Mouse (Mus musculus): ENCODE measurements around the gene 4931428F04Rik.
"Not testable (repeated sequence)": the region's sequence is repeated elsewhere in the genome, so short reads cannot be mapped to it uniquely, and the experiment has no call there.

4931428F04Rik gene

DNA sequence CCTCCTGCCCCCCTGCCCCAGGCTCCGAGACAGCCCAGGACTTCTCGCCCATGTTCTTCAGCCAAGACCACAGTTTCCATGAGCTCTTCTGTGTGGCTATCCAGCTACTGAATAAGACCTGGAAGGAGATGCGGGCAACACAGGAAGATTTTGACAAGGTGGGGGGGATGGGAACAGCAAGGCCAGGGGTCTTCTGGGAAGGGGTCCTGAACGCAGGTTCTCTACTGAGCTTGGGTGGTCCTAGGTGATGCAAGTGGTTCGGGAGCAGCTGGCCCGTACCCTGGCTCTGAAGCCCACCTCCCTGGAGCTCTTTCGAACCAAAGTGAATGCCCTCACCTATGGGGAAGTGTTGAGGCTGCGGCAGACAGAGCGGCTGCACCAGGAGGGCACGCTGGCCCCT lies 18.8 kb upstream of the 4931428F04Rik start:
- in situ Hi-C loops (cut with MboI, MseI), result no loop called here

DNA sequence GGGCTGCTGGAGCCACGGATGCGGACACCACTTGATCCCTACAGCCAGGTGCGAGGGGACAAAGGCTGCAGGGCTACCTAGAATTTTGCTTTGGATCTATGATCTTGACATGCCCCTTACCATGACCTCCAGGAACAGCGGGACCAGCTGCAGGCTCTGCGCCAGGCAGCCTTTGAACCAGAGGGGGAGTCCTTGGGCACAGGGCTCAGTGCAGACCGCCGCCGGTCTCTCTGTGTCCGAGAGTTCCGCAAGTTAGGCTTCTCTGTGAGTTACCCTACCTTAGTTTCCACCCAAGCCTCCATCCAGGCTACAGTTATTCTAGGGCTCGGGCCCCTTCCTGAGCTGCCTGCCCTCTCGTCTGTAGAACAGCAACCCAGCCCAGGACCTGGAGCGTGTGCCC lies 18.0 kb upstream of the 4931428F04Rik start:
- in situ Hi-C loops (cut with MboI, MseI), result no loop called here

DNA sequence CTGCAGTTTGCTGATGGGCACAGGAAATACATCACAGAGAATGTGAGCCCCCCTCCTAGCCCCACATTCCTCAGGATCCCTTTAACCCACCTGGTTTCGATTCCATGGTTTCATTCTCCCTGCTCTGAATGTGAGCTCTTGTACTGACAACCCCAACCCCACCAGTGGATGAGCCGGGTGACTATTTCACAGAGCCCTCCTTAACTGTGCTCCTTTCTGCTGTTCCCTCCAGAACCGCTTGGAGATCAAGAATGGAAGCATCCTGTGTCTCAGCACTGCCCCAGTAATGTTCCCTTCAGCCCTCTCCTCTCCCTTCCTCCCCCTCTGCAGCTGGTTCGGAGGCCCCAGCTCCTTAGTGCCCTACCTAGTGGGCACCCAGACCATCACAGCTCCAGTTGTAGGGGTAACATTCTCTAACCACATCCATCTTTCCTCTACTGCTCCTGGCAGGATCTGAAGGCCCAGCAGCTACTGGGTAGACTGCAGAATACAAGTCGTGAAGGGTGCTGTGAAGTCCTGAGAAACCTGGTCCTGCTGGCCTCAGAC lies 16.6 kb upstream of the 4931428F04Rik start:
- in situ Hi-C loops (cut with MboI, MseI), result no loop called here

DNA sequence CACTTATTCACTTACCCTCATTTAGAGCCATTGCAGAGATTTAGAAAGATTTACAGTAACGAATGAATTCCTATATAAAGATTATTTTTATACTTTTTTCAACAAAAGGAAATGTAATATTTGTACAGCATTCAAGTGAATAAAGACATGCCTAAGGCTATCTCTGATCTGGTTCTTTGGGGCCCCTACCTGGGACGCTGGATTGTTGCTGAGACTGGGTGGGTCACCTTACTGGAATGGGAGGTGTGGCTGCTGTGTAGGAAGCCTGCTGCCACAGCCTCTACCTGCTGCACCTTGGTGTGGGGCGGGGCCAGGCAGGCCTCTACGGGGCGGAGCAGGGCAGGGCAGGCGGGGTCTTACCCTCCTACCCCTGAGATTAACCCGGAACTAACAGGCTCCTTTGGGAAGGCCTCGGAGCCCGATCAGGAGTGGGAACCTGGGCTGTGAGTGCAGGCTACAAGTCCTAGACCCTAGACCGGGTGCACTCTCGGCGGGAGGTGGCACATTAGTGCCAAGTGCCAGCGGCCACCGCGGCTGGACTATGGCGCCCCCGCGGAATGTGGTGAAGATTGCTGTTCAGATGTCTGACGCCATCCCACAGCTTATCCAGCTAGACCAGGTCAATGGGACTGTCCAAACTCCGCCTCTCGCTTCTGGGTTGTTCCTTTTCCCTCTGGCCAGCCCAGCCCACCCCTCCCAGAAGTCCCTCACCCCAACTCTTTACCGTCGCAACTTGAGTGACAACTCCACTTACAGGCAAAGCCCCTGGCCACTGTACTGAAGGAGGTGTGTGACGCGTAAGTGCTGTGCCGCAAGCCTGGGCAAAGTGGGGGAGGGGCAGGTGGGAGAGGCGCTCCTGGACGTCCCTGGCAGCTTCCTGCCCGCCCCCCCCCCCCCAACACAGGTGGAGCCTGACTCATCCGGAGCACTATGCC lies 15.8 kb upstream of the 4931428F04Rik start, which contains the start of gene Elmo3:
TSS of gene Elmo3 (plus strand) at position 391 of the 935 bp plus-strand sequence.
- in situ Hi-C loops (cut with MboI, MseI), result no loop called here

DNA sequence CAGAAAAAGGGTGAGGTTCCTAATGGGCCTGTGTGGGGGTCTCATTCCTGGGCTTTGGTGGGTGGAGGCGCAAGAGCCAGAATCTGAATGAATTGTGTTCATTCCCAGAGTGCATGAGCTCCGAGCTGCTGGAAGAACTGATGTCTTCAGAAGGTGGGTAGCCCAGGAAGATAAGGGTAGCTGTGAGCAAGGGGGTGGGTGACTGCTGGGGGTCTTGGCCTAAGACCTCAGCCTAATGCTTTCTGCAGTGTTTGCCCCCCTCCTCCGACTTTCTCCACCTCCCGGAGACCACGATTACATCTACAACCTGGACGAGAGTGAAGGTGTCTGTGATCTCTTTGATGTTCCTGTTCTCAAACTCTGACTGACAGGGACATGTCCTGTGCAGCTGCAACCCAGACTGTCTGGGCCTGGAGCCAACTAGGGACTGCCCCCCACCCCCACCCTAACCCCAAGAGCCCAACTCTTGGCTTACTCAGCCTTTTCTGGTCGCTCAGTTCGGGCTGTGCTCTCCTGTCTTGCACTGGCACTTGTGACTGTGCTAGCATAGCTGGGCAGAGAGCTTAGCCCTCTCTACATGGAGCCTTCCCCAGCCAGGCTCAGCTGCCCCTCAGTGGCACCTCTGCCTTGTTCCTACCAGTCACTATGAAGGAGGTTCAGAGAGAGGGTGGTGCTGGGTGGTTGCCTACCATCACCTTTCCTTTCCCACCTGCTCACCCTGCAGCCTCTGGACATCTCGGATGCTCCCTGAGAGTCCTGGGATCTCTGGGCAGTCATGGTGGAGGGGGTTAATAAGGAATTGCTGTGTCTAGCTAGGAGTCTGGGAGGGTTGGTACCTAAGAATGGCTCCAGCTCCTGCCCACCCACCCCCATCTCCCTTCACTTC lies 14.9 kb upstream of the 4931428F04Rik start:
- in situ Hi-C loops (cut with MboI, MseI), result no loop called here

DNA sequence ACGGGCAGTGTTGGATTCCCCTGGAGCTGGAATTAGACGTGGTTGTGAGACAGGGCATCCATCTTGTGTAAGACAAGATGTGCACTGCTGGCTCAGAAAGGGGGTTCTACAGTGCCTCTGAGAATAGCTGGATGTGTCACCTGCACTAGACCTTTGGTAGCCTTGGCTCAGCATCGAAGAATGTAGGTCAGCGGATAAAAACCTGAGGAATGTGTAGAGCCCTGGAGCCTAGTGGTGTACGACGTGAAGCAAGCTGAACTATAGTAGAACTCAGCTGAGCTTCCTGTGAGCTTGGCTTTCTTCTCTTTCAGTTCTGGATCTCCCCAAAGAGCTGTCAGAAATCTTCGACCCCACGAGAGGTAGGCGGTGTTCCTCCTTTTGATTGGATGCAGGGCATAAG lies 14.2 kb upstream of the 4931428F04Rik start:
- in situ Hi-C loops (cut with MboI, MseI), result no loop called here

DNA sequence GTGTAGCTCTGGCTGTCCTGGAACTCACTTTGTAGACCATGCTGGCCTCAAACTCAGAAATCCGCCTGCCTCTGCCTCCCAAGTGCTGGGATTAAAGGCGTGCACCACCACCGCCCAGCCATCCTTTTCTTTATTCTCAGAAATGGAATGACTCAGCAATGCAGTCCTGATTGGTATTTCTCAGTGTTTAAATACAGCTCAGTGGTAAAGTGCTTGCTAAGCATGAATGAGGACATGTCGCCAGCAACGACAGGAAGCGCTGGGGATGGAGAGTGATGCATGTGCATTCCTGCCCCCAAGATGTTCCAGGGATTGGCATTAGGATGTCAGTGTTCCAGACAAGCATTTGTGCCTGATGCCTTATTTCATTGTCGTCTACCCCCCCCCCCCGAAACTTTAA lies 13.7 kb upstream of the 4931428F04Rik start:
- in situ Hi-C loops (cut with MboI, MseI), result no loop called here

DNA sequence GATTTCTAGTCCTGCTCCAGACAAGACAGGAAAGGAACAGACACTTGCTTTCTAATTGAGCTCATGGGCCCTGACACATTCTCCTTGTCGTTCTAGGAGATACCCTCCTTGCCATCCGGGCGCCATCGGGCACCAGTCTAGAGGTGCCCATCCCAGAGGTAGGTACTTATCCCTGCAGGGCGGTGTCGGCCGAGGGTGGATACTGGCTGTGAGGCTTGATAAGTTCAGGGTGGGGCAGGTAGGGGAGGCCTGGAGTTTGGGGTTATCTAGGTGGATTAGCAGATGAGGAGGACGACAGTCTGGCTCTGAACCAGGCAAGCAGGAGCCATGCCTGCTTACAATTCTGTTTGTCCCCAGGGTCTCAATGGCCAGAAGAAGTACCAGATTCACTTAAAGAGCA lies 10.3 kb upstream of the 4931428F04Rik start:
- in situ Hi-C loops (cut with MboI, MseI), result no loop called here

DNA sequence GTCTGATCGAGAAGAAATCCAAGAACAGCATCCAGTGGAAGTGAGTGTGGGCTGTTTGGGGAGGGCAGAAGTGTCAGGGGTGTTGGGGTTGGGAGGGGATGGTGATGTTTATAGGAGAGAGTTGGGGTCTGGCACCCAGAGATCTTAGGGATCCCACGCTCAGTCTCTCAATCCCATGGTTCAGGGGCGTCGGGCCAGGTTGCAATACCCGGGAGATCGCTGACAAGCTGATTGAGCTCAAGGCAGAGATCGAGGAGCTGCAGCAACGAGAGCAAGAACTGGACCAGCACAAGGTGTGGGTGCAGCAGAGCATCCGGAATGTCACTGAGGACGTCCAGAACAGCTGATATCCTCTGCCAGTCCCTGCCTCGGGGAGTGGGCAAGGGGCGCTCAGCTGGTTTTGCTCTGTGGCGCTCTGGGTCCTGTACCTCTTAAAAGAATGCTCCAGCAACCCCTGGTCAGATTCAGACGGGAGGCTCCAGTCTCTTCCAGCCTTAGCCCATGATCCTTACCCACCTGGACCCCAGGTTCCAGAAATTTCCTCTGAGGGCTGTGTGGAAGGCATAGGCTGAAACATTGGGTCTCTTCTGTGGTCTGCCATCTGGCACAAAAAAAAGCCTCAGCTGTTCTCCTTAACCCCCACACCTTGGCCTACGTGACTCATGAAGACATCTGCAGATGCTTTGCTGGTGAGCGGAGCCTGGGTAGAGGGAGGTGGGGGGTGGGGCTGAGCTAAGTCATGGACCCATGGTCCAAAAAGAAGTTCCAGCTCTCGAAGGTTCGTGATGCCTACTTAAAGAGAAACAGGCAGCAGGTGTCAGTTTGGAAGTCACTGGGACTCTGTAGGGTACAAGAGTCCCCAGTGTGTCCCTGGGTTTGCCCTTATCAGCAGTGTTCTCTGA lies 8.9 kb upstream of the 4931428F04Rik start:
- in situ Hi-C loops (cut with MboI, MseI), result no loop called here

DNA sequence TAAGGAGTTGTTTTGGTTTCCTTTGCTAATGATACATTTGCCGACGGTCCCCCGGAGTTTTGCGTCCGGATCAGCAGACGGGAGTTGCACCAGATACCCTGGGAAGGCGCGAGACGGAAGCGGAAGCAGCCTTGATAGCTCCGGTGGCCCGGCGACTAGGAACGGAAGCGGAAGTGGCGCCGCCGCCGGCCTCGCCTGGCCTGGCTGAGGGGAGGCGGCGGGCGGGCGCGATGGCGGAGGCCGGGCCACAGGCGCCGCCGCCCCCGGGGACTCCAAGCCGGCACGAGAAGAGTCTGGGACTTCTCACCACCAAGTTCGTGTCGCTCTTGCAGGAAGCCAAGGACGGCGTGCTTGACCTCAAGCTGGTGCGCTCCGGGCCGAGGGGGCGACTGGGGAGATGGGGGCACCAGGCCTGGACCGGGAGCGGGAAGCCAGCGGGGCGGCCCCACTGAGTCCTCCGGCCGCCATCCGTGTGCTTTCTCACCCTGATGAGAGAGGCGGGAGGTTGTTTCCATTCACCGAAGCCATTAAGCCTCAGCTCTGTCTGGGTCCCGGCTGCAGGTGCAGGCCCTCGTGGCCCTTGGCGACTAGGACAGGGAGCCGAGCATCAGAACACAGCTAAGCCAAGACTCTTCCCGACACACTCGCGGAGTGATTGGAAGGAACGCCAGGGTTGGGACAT lies 8.0 kb upstream of the 4931428F04Rik start, which contains the start of gene E2f4:
TSS of gene E2f4 (plus strand) at position 153 of the 682 bp plus-strand sequence.
- in situ Hi-C loops (cut with MboI, MseI), result no loop called here

DNA sequence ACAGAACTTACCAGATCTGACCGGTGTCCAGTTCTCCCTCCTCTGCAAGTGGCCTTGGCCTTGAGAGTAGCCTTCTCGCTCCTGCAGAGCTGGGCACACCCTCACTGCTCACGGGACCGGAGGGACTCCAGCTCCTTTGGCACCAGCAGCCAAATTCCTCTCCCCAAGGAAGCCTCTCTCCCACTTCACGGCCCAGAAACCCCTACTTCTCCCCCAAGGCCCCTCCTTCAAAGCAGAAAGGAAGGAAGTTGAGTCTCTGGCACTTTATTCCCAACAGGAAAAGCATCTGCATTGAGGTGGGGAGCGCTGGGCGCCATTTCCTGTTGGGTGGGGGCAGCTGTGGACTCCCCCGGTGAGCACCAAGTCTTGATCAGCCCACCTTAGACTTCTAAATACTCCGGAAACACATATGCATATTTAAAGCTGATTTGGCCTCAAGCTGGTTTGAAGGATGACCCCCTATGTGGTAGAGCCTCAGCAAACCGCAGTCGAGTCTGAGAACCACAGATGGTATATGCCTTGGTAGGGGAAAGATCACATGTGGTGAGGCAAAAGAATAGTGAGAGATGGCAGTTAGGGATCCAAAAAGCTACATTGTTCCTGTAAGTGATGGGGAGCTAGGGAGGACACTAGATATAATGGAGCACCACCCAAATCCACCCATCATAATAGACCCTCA lies 6.4 kb upstream of the 4931428F04Rik start, which contains the start of gene Exoc3l:
TSS of gene Exoc3l (minus strand) at position 207 of the 679 bp plus-strand sequence.
- in situ Hi-C loops (cut with MboI, MseI), result no loop called here

DNA sequence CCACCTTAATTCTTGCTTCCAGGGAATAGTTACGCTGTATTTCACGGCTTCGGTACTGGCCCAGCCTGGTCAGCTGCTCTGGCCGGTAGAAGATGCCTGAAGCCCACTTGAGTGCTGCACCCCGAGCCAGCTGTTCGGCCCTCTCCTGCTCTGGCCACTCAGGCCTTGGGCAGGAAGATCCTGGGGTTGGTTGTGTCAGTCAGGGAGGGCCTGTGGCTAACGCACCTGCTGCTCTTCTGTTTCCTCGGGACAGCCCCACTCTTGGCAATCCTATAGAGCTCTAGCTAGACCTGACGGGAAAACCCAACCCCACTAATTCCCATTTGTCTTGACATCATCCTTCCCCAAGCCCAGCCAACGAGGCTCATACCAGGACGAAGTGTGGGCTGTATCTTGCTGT lies 5.6 kb upstream of the 4931428F04Rik start:
- in situ Hi-C loops (cut with MboI, MseI), result no loop called here

DNA sequence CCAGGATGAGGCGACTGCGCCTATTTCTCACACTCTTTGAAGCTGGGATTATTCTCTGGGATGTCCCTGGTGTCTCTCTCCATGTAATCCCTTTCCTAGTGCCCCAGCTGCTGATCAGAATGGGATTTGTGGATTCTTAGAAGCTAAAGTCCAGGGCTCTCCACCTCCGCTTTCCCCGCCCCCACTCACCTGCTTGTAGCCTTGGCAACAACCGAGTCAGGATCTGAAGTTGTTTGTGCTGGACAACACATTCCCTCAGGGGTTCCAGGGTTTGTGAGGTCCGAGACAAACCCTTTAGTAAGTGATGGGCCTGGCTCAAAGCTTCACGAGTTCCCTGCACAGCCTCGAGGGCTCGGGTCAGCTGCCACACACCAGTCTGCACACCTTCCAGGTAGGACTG lies 5.1 kb upstream of the 4931428F04Rik start:
- in situ Hi-C loops (cut with MboI, MseI), result no loop called here

DNA sequence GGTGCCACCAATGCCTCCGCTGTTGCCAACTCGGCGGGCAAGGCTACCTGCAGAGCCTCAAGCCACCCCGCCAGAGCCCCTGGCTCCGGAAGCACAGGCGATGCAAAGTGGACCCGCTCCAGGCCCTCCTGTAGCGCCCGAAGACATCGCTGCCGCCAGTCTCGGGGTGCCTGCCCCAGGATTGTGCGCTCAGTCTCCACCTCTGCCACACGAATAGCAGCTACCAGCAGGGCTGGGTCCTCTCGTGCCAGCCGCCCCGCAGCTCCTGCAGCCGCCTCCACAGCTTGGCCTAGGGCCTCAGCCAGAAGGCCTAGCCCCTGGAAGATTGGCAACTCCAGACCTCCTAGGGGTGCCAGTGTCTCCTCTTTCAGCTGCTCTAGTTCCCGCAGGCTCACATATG lies 3.7 kb upstream of the 4931428F04Rik start:
- in situ Hi-C loops (cut with MboI, MseI), result no loop called here

DNA sequence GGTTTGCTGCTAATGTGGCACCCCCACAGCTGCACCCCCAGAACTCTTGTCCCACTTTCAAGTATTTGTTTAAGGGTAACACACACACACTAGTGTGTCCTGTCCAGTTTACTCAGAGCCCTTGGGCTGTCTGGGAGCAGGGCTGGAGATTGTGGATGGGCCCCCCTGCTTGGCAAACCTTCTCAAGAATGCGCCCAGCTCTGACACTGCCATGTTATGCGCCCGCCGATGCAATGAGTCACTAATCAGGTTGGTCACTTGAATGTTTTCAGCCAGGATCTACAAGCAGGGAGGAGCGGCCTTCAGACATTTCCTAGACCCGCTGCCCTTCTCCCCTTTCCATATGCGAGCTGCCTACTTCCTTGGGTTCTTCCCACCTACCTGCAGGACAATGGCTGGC lies 2.8 kb upstream of the 4931428F04Rik start:
- in situ Hi-C loops (cut with MboI, MseI), result no loop called here

DNA sequence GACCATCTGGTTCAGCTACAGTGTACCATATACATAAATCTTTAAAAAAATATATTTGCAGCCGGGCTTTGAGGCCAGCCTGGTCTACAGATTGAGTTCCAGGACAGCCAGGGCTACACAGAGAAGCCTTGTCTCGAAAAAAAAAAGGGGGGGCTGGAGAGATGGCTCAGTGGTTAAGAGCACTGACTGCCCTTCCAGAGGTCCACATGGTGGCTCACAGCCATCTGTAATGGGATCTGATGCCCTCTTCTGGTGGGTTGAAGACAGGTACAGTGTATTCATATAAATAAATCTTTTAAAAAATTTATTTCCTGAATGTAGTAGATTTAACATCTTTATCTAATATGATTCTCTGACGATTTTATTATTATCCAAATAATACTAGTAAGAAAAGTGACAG lies 2.1 kb upstream of the 4931428F04Rik start:
- in situ Hi-C loops (cut with MboI, MseI), result not testable (repeated sequence)

DNA sequence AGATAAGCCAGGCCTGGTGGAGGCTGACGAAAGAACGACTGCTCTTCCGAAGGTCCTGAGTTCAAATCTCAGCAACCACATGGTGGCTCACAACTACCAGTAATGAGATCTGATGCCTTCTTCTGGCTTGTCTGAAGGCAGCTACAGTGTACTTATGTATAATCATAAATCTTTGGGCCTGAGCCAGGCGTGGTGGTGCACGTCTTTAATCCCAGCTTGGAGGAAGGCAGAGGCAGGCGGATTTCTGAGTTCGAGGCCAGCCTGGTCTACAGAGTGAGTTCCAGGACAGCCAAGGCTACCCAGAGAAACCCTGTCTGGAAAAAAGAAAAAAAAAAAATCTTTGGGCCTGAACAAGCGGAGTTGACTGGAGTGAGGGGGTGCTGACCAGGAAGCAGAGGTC lies 1.7 kb upstream of the 4931428F04Rik start:
- in situ Hi-C loops (cut with MboI, MseI), result not testable (repeated sequence)

DNA sequence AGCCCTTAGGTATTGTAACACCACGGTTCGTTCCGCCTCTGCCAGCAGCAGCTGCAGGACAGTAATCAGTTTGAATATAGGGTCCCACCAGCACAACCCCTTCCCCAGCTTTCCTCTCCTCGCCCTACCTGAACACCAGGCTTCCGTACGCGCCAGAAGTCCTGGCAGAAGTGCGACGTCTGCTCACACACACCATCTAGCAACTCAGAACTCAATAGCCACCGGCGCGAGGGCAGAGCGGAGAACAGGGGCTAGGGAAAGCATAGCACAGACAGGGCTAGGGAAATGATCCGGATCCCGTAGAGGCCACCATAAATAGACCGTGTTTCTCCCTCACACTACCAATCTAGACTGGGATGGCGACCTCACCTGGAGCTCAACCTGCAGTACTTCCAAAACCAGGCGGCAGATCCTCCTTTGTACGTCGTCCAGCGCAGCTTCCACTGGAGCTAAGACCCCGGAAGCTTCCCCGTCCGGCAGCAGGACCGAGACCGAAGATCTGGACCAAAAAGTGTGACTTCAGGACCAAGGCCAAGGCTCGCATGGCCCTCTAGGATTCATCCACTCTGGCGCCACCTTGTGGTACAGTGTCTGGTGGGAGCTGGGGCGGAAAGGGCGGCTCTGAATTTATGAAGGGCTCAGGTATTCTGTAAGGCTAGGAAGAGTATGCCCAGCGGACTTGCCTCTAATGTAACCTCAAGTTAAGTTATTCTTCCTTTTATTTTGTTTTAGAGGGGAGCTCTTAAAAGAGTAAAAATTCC lies 1.1 kb upstream of the 4931428F04Rik start:
- in situ Hi-C loops (cut with MboI, MseI), result no loop called here
